Mouse (Mus musculus) B cell, adult 67 days (primary cell): ENCODE measurements around the gene Nrm. TPM values are rescaled to one million over a fixed set of nuclear protein-coding genes. Genes with fewer than 3 reads are reported as not detected.

Experiments
- total RNA-seq, 2 experiments: library from RNA; stranded (reverse); gene quantifications; 4 replicates each; pipeline ENCODE4 v1.2.4; 2023

Gene Nrm
- 100 to 1,000 TPM in 1 of 2 experiments, 10 to 100 TPM in 1; 99.6 to 102 TPM for total RNA-seq

DNA sequence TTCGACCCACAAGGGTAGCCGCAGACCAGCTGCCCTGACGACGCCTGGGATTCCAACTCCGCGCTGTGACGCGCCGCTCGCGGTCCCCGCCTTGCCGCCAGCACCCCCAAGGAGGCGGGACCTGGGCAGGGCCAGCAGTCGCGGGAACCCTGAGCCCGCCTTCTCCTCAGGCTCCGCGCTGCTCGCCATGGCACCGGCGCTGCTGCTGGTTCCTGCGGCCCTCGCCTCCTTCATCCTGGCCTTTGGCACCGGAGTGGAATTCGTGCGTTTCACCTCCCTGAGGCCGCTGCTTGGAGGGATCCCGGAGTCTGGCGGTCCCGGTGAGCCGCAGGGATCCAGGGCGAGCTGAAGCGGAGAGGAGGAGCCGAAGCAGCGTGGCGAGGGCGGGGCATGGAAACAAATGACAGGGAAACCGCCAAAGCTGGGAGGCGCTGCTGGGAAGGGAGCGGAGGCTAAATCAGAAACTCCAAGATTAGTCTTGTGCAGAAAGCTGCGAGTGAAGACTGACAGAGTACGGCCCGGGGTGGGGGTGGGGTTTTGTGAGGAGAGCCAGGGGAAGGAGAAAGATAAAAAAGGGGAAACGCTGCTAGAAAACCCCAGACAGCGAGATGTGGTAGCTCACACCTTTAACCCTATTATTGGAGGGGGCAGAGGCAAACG, at the start of gene Nrm:
Nrm (plus strand) TSS at position 121 of the 660 bp plus-strand sequence.

DNA sequence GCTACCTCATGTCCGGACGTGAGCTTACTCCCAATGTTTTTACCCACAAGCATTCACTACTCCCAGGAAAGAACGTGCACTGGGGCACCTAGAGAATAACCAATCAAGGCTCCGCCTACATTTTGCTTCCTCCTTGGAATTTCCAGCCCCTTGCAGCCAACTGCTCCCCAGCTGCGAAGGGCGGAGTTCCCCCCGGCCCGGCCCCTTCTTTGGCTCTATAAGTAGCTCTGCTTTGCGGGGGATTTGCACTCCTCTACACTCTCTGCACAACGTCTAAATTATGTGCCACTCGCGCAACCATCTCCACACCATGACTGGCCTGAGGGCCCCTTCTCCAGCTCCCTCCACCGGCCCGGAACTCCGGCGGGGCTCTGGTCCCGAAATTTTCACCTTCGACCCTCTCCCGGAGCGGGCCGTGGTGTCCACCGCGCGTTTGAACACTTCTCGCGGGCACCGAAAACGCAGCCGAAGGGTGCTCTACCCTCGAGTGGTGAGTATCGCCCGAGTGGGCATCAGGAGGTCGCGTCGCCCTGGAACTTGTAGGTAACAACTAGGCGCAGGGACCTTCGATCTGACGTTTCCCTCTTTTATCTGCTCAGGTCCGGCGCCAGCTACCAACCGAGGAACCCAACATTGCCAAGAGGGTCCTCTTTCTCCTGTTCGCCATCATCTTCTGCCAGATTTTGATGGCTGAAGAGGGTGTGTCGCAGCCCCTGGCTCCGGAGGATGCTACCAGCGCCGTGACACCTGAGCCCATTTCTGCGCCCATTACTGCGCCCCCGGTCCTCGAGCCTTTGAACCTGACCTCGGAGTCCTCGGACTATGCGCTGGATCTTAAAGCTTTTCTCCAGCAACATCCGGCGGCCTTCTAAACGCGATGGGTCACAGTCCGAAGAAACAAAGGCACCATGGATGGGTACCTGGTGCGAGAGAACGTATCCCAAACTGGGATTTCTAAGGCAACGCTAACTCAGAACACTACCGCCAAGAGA, 39.4 kb upstream of the Nrm start, which contains the start of gene Ier3:
Ier3 (plus strand) TSS at position 246 of the 992 bp plus-strand sequence.

DNA sequence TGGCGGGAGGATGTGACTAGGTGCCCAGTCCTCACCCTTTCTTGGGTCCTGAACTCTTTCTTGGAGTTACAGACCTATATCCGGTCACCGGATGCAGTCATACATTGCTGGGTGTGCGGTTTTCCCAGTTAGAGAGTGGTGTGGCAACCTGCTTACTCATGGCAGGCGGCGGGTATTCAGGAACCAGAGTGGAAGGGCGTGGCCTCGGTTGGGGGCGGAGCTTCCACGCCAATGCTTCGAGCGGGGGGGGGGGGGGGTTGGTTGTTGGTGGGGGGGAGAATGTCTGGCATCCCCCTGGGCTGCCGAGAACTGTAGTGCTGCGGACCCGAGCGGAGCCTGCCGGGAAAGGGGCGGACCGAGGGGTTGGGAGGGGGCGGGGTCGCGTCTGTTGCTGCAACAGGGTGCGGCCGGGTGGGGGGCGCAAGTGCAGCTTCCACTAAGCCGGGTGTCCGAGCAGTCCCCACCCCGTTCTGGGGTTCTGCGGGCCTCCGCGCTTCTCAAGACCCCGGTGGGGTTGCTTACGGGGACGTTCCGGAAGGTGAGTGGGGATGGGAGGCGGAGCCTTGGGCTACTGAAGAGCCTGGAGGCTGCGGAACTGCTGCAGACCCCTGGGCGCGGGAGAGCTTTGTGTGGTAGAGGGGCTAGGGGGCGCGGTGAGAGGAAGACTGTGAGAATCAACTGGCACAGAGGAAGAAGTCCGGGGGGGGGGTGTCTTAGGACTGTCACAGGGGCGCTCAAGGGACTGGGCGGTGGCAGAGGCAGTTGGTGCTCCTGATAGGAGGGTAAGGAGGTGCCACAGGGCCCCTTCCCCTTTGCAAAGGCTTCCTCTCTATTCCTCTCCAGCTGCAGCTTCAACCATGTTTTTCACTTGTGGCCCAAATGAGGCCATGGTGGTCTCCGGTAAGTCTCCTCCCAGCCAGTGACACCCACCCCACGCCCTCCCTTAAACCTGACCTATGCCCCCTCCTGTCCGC, 37.9 kb upstream of the Nrm start, which contains the start of gene Flot1:
Flot1 (plus strand) TSS at position 267 of the 974 bp plus-strand sequence.

DNA sequence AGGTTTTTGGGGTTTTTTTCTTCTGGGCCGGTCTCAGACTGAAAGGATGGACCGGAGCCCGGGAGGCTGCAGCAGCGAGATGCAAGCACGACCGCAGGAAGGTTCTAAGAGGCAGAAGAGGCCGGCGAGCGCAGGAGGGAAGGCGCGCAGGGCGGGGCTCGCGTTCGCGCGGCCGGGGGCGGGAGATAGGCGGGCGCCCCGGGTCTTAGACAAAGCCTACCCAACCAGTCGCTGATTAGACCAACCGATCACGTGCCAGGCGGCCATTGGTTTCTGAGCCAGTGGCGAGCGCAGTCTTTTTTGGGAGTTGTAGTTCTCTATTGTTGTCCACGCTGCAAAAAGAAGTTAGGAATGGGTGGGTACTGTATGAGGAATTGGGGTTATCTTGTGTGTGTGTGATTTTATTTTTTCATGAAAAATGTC, 23.0 kb upstream of the Nrm start, which contains the start of gene Tubb5:
Tubb5 (minus strand) TSS at position 185 of the 423 bp plus-strand sequence.

DNA sequence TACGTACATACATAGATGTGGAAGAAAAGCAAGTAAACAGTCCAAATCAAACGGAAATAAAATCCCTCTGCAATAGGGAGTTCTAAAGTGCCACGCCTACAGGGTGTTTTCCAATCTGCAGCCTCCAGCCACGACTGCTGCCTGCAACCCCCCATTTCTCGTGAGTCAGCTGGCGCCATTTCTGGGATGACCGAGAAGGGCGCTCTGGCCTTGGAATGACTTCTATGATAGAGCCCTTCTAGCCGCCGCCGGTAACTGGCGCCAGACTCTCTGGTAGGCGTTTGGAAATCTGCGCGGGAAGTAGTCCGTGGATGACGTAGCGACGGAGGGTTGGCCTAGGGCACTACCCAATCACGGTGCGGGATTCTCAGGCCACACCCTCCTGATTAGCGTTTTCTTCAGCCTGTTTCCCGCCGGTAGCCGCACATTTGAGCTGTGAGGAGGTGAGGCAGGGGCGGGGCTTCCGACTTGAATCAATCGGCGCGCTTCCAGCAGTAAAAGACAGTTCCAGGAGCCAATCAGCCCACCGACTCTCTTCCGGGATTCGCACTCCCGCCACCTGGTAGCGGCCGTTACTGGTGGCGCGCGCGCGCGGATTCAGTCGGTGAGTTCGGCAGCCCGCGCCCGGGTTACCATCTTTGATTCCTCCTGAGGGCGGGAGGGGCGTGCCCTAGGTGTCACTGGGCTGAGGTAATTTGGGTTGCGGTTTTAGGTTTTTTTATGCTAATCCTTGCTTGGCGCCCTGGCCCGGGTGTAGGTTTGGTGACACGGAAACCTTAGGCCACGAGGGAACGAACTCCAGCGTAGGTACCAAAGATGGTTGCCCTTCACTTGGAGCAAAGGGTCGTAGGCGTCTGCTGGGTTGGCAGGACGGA, 19.8 kb upstream of the Nrm start, which contains the start of gene Mdc1:
Mdc1 (plus strand) TSS at position 440 of the 875 bp plus-strand sequence.

DNA sequence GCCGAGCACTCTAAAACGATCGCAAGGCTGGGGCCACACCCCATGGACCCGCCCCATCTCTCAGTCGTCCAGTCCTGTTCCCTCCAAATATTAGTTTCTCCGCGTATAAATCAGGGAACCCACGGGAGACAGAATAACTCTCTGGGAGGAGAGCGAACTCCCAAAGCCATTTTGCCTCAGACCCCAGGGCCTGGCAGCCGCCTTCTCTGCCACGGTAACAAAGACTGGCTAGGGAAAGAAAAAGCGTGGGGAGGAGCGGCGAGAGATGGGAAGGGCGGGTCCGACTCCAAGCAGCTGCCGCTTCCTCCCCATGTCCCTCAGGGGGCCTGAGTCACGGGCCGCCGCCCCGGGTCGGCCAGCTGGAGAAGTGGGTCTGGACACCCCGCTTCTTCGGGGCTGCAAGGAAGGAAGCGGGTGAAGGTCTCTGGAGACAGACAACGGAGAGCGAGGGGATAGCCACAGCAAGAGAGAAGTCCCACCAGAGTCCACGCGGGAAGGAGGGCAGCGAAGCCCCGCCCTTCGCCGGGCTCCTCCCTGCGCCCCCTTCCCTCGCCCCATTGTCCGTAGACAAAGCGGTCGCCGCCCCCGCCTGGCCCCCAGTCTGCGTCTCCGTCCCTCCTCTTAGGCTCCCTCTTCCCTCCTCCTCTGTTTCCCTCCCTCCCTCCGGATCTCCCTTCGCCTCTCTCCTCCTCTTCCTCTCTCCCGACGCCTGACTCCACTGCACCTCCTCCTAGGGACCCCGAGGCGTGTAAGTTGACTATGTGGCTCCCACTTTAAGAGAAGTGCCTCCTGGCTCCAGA, 4.6 kb downstream of the Nrm start, which contains the start of gene Ppp1r18:
Ppp1r18 (plus strand) TSS at position 113 of the 800 bp plus-strand sequence.

DNA sequence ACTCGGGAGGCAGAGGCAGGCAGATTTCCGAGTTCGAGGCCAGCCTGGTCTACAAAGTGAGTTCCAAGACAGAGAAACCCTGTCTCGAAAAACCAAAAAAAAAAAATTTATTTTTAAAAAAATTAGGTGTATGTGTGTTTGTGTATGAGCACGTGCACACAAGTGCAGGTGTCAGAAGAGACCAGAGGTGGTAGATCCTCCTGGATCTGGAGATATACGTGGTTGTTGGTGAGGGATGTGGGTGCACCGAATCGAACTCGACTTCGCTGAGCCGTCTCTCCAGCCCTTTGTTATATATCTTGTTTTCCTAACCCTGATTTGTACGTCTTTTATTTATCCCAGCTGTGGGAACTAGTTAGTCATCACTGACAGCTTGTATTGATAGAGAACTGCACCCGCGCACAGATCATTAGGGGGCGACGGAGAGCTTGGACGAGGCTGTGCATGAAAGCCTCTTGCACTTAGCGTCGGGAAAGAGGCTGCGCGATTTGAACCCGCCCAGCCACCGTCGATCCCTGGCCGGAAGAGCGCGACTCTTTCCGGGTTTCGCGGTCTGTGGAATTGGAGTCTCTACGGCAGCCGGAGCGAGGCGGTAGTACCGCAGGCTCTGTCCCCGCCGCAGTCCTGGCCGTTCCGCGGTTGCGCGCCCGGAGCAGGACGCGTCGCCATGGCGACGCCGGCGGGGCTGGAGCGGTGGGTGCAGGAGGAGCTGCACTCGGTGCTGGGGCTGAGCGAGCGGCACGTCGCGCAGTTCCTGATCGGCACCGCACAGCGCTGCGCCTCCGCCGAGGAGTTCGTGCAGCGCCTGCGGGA, 18.3 kb downstream of the Nrm start, which contains the start of gene Dhx16:
Dhx16 (plus strand) TSS at position 575 of the 813 bp plus-strand sequence.

DNA sequence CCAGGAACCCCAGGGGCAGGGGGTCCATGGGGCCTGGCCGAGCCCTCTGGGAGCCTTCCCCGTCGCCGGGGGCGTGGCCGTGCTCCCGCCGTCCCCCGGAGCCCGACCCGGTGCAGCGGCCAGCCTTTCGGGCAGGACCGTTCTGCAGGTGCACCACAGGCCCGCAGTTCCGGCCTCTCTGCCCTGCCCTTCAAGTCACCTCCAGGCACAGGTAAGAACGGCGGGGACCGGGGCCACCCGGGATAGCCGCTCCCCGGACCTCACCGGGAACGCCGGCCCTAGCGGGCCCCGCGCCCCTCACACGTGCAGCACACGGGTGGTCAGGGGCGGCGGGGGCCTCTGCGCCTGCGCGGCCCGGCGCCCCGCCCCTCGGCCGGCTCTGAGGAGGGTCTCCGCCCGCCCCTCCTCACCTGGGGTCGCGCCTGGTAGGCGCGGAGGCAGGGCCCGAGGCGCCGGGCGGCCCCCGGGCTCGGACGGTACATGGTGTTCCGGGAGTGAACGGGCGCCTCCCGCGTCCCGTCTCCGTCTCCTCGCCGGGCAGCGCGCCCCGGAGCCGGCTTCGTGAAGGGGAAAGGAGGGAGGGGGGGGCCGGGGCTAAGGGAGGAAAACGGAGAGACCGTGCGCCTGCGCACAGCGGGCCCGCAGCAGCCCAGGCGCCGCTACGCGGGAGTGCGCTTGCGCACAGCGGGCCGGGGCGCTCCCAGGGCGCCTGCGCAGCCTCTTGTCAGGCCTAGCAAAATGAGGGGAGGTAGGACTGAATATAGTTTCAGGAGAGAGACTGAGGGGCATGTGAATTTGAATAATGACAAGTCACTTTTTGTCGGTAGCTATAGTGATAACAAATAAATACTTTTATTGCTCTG, 35.9 kb downstream of the Nrm start, which contains the start of gene 2310061I04Rik:
2310061I04Rik (minus strand) TSS at position 651 of the 863 bp plus-strand sequence.

DNA sequence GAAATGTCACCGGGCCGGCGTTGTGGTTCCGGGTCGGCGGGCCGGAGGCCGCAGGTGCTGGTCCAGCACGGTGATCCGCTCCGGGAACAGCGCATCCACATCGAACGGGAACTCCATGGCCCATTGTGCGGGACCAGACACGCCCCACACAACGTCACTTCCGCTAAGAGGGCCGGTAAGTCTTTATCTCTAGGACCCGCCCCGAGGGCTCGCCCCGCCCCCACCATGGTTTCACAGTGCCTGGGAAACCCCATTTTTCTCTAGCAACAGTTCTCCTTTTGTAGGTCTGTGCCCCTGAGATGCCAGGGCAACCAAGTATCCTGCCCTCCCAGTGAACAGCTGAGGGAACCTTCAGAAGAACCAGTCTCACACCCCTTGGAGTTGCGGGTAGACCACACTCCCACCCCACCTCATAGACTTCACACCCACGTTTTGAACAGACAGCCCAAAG, 48.8 kb downstream of the Nrm start, which contains the start of gene Atat1:
Atat1 (minus strand) TSS at position 157 of the 451 bp plus-strand sequence.

Other genes starting within 250 kb of the Nrm start
- not detected for gene Gm9573, start 234.7 kb upstream of the Nrm start, total RNA-seq
- not detected for gene Mucl3, start 217.6 kb upstream of the Nrm start, total RNA-seq
- gene Vars2, start 193.7 kb upstream of the Nrm start, total RNA-seq, result 10 to 100 TPM; 46.4 to 58.1 TPM
- 10 to 100 TPM; 16.1 to 23.9 TPM for gene Gtf2h4, start 187.6 kb upstream of the Nrm start, total RNA-seq
- under 1 TPM in 1 of 2 experiments, not detected in 1; 0.44 TPM for gene Ddr1, start 156.7 kb upstream of the Nrm start, total RNA-seq
- gene Ier3, start 39.6 kb upstream of the Nrm start, total RNA-seq, result not detected
- gene Flot1, start 38.1 kb upstream of the Nrm start, total RNA-seq, result 10 to 100 TPM; 19.9 to 23.4 TPM
- gene Tubb5, start 23.0 kb upstream of the Nrm start, total RNA-seq, result 100 to 1,000 TPM; 257 to 280 TPM
- gene Mdc1, start 19.8 kb upstream of the Nrm start, total RNA-seq, result 10 to 100 TPM; 83.9 to 84.1 TPM
- gene Ppp1r18, start 4.3 kb downstream of the Nrm start, total RNA-seq, result 100 to 1,000 TPM; 217 to 237 TPM
- 100 to 1,000 TPM; 127 to 137 TPM for gene Dhx16, start 18.5 kb downstream of the Nrm start, total RNA-seq
- 10 to 100 TPM; 28.5 to 31.3 TPM for gene 2310061I04Rik, start 36.1 kb downstream of the Nrm start, total RNA-seq
- 10 to 100 TPM; 20.6 to 26.6 TPM for gene Atat1, start 48.8 kb downstream of the Nrm start, total RNA-seq
- gene Mrps18b, start 55.1 kb downstream of the Nrm start, total RNA-seq, result 10 to 100 TPM; 62.1 to 71.1 TPM
- gene Ppp1r10, start 55.1 kb downstream of the Nrm start, total RNA-seq, result 100 to 1,000 TPM; 193 to 197 TPM
- gene Abcf1, start 108.4 kb downstream of the Nrm start, total RNA-seq, result 100 to 1,000 TPM; 117 to 132 TPM
- 10 to 100 TPM; 74.8 to 75.1 TPM for gene Gnl1, start 118.5 kb downstream of the Nrm start, total RNA-seq
- 10 to 100 TPM; 73.2 to 83.1 TPM for gene Prr3, start 118.9 kb downstream of the Nrm start, total RNA-seq
- gene H2-T24, start 159.2 kb downstream of the Nrm start, total RNA-seq, result 10 to 100 TPM; 51.7 to 61.2 TPM
- gene H2-T23, start 171.5 kb downstream of the Nrm start, total RNA-seq, result 100 to 1,000 TPM; 329 to 359 TPM
- 10 to 100 TPM; 85.3 to 96.3 TPM for gene H2-T22, start 181.4 kb downstream of the Nrm start, total RNA-seq
- under 1 TPM; 0.47 to 0.78 TPM for gene Gm6034, start 181.6 kb downstream of the Nrm start, total RNA-seq
- gene Gm11127, start 197.1 kb downstream of the Nrm start, total RNA-seq, result 10 to 100 TPM; 60.8 to 61.3 TPM